Mouse (Mus musculus) brain, embryonic 14.5 days (tissue): ENCODE data around the gene Gm45021. TPM values are rescaled to one million over a fixed set of nuclear protein-coding genes. Genes with fewer than 3 reads are reported as not detected.
A peak's percentile ranks its signal among the peaks of the same experiment; 100 is the strongest.

Experiments
- DNase-seq: peaks from one replicate; pipeline ENCODE4 v3.0.0-alpha.2; 2011; ENCODE audit warnings: low read depth
- CTCF ChIP-seq: fragments of 200-500 bp; IDR thresholded peaks from 2 replicates; pipeline ENCODE4 v1.5.1; 2012; ENCODE audit warnings: inconsistent platforms, mild to moderate bottlenecking, moderate library complexity, borderline replicate concordance; ENCODE audit not compliant: insufficient read depth, insufficient read length; ENCODE audit errors: extremely low read depth
- POLR2A ChIP-seq: fragments of 200-500 bp; IDR thresholded peaks from 2 replicates; pipeline ENCODE4 v1.6.1; 2012; ENCODE audit warnings: mild to moderate bottlenecking, inconsistent platforms, borderline replicate concordance; ENCODE audit not compliant: poor library complexity, insufficient read depth, insufficient read length, severe bottlenecking; ENCODE audit errors: extremely low read depth
- polyA plus RNA-seq: library from polyadenylated mRNA; depleted of rRNA; stranded (reverse); fragments of >200 nt; gene quantifications from 2 replicates; pipeline ENCODE4 v1.2.3, GENCODE M21; 2012

Gm45021 gene
- polyA plus RNA-seq, 1 experiment: not detected

- no peak for DNase-seq
Observed at GRCm38 (mm10) chr6:48623460-48623859, 34.0 kb downstream of the Gm45021 start.

GRCm38 (mm10) chr6:48626464-48626863 is 37.1 kb downstream of the Gm45021 start, which contains the start of gene AI854703:
AI854703 (plus strand) TSS chr6:48626764.
- no peak for TF ChIP-seq POLR2A
- TF ChIP-seq CTCF: no peak
- peak; percentile 6 for DNase-seq

More at GRCm38 (mm10) chr6:48623460-48623859, 34.0 kb downstream of the Gm45021 start:
- no peak for TF ChIP-seq POLR2A

- TF ChIP-seq POLR2A (no peak), CTCF (no peak)
- DNase-seq: peak; percentile 76
Observed at GRCm38 (mm10) chr6:48626984-48627383, 37.6 kb downstream of the Gm45021 start.

GRCm38 (mm10) chr6:48627511-48627924 is 38.1 kb downstream of the Gm45021 start:
- no peak for DNase-seq
- TF ChIP-seq POLR2A (no peak), CTCF (no peak)

GRCm38 (mm10) chr6:48628377-48628776 is 39.0 kb downstream of the Gm45021 start:
- DNase-seq: no peak
- TF ChIP-seq CTCF: no peak
- TF ChIP-seq POLR2A: no peak

- peak; percentile 71 for DNase-seq
- TF ChIP-seq CTCF (no peak), POLR2A (peak; percentile 37; the same call in 1 of the 2 replicates)
Observed at GRCm38 (mm10) chr6:48628808-48629660, 39.6 kb downstream of the Gm45021 start.

GRCm38 (mm10) chr6:48629661-48630034 is 40.2 kb downstream of the Gm45021 start:
- TF ChIP-seq CTCF (no peak), POLR2A (no peak)
- DNase-seq: no peak

- TF ChIP-seq POLR2A: no peak
- no peak for TF ChIP-seq CTCF
- DNase-seq: no peak
Observed at GRCm38 (mm10) chr6:48630831-48631230, 41.4 kb downstream of the Gm45021 start.

GRCm38 (mm10) chr6:48635105-48635504 is 45.7 kb downstream of the Gm45021 start:
- no peak for TF ChIP-seq CTCF
- no peak for TF ChIP-seq POLR2A
- no peak for DNase-seq

- TF ChIP-seq CTCF (no peak), POLR2A (no peak)
- no peak for DNase-seq
Observed at GRCm38 (mm10) chr6:48636515-48636914, 47.1 kb downstream of the Gm45021 start.

- TF ChIP-seq CTCF: no peak
- no peak for TF ChIP-seq POLR2A
- DNase-seq: no peak
Observed at GRCm38 (mm10) chr6:48637811-48638500, 48.5 kb downstream of the Gm45021 start.
